Mouse (Mus musculus): ENCODE results near the gene Galk1. TPM values are rescaled to one million over a fixed set of nuclear protein-coding genes. Genes with fewer than 3 reads are reported as not detected.
"Not testable (repeated sequence)": the region's sequence is repeated elsewhere in the genome, so short reads cannot be mapped to it uniquely, and the experiment has no call there.

The Galk1 gene
- polyA plus RNA-seq, 1 experiment, result 39.2 TPM

DNA sequence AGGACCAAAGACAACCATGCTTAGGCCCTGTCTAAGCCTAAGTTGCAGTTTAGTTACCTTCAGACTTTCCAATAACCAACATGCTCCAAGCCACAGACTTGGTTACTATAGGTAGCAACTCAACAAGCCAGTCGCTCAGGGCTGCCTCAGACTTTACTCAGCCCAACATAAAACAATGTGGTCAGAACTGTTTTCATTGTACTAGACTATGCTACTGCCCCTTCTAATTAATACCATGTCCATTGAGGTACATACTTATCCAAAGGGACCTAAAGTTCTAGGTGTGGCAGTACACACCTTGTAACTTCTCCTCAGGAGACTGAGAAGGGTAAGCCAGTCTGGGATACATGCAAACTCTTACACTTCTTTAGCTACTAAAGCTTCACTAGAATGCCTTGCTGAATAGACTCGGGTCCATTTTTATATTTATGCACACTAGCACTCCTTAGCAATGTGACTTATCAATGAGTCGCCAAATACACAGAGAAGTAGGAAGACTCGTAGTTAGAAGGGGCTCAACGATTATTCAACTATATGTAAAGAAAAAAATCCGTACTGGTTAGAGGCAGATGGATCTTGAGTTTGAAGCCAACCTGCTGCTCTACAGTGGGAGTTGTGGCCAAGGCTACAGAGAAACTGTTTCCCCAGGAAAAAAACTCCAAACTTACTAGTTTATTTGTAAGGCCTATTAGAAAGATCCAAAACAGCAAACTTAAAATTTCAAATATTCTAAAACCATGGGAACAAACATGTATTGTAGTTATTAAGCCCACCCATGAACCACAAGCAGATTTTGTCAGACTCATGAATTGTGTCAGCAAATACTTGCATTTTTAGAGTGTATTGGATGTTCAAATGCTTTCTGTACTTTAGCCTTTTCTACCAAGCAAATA lies 9.1 kb upstream of the Galk1 start:
- no peak for DNase-seq (ENCODE audit: low read depth)
- TF ChIP-seq CTCF (IDR thresholded peaks at IDR 0.05; ENCODE audit: borderline replicate concordance, extremely low read depth, insufficient read depth, insufficient read length), result no peak
- TF ChIP-seq POLR2A (IDR thresholded peaks at IDR 0.05; ENCODE audit: borderline replicate concordance, extremely low read depth, insufficient read depth, insufficient read length, poor library complexity, severe bottlenecking), result no peak

DNA sequence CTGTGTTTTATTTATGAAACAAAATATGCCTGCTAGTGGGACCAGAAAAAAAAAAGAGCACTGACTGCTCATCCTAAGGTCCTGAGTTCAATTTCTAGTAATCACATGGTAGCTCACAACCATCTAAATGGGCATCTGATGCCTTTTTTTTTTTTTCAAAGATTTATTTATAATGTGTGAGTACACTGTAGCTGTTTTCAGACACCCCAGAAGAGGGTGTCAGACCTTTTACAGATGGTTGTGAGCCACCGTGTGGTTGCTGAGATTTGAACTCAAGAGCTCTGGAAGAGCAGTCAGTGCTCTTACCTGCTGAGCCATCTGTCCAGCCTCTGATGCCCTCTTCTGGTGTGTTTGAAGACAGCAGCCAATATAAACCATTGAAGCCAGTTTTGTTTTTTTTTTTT lies 8.0 kb upstream of the Galk1 start:
- no peak for DNase-seq (ENCODE audit: low read depth)
- TF ChIP-seq POLR2A (IDR thresholded peaks at IDR 0.05; ENCODE audit: borderline replicate concordance, extremely low read depth, insufficient read depth, insufficient read length, poor library complexity, severe bottlenecking) (no peak), CTCF (IDR thresholded peaks at IDR 0.05; ENCODE audit: borderline replicate concordance, extremely low read depth, insufficient read depth, insufficient read length) (peak; percentile 12; the same call in 1 of the 2 replicates)

DNA sequence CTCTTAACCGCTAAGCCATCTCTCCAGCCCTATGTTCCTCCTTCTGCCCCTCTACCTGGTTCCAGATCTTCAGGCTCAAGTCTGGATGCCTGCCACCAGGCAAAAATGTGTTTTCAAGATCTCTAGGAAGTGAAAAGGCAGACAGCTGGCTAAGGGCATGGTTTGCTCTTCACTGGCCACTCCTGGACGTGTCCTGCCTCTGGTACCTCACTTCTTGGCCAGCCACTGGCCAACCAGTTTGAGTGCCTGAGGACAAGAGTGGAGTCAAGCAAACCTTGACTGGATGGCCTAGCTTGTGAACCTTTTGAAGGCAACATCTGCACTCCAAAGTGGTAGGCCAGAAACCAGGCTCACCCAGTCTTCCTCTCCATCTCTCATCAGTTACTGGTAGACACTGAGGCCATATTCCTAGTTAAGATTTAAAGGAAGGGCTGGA lies 7.5 kb upstream of the Galk1 start:
- DNase-seq (ENCODE audit: low read depth), result no peak
- TF ChIP-seq CTCF (IDR thresholded peaks at IDR 0.05; ENCODE audit: borderline replicate concordance, extremely low read depth, insufficient read depth, insufficient read length) (no peak), POLR2A (IDR thresholded peaks at IDR 0.05; ENCODE audit: borderline replicate concordance, extremely low read depth, insufficient read depth, insufficient read length, poor library complexity, severe bottlenecking) (no peak)

DNA sequence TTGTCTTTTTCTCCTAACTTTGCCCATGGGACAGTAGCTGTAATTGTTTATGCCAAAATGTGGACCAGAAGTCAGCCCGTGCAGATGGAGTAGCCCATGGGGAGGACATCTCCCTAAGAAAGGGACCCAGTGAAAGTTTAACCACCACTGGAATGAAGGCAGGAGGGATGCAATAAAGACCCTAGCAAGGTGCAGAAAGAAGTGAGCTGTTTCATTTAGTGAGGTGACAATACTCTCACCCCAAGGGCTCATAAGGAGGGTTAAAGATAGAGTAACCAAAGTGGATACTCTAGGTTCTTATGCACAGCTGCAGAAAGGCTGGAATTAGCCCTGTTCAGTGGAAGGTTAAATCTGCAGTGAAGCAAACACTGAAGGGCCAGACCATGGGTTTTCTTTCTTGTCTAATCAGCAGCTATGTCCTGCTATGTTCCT lies 6.9 kb upstream of the Galk1 start:
- no peak for TF ChIP-seq POLR2A (IDR thresholded peaks at IDR 0.05; ENCODE audit: borderline replicate concordance, extremely low read depth, insufficient read depth, insufficient read length, poor library complexity, severe bottlenecking)
- TF ChIP-seq CTCF (IDR thresholded peaks at IDR 0.05; ENCODE audit: borderline replicate concordance, extremely low read depth, insufficient read depth, insufficient read length), result no peak
- no peak for DNase-seq (ENCODE audit: low read depth)

DNA sequence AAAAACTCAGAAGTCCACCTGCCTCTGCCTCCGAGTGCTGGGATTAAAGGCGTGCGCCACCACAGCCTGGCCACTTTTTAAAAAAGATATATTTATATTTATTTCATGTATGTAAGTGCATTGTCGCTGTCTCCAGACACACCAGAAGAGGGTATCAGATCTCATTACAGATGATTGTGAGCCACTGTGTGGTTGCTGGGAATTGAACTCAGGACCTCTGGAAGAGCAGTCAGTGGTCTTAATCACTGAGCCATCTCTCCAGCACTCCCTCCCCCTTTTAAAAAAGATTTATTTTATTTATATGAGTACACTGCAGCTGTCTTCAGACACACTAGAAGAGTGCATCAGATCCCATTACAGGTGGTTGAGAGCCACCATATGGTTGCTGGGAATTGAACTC lies 6.3 kb upstream of the Galk1 start:
- DNase-seq (ENCODE audit: low read depth), result not testable (repeated sequence)

DNA sequence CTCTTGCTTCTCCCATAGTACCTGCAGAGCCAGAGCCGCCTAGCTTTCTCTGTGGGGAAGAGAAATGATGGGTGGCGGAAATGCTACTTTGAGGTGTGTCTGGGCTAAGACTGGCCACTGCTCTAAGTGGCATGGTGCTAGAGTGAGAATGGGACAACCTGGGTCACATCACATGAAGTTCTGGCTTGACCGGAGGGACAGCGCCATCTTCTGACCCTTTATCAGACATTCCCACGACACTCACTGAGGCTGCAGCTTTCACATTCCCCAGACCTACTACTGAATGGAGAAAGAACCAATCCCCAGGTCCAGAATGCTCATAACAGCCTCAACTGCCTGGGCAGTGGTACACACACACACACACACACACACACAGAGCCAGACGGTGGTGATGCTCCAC lies 5.6 kb upstream of the Galk1 start:
- TF ChIP-seq POLR2A (IDR thresholded peaks at IDR 0.05; ENCODE audit: borderline replicate concordance, extremely low read depth, insufficient read depth, insufficient read length, poor library complexity, severe bottlenecking) (no peak), CTCF (IDR thresholded peaks at IDR 0.05; ENCODE audit: borderline replicate concordance, extremely low read depth, insufficient read depth, insufficient read length) (peak; percentile 50; the same call in 1 of the 2 replicates)
- DNase-seq (ENCODE audit: low read depth), result peak; percentile 48

DNA sequence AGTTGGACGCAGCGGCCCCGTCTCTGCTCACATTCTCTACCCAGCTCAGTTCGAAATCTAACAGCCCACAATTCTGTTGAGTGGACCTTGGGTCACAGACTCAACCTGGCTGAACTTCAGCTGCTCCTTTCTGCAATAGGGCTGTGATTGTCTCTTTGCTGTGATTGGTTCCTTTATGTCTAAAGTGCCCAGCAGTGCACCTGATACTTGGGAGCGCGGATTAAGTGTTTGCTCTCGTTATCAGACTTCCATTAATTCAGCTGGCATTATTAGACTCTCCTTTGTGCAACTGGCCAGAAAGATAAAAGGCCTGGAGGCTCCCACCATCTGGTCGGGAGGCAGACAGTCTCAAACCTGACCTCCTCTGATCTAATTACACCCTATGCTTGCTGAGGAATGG lies 2.3 kb upstream of the Galk1 start:
- no peak for DNase-seq (ENCODE audit: low read depth)
- TF ChIP-seq CTCF (IDR thresholded peaks at IDR 0.05; ENCODE audit: borderline replicate concordance, extremely low read depth, insufficient read depth, insufficient read length) (no peak), POLR2A (IDR thresholded peaks at IDR 0.05; ENCODE audit: borderline replicate concordance, extremely low read depth, insufficient read depth, insufficient read length, poor library complexity, severe bottlenecking) (no peak)

DNA sequence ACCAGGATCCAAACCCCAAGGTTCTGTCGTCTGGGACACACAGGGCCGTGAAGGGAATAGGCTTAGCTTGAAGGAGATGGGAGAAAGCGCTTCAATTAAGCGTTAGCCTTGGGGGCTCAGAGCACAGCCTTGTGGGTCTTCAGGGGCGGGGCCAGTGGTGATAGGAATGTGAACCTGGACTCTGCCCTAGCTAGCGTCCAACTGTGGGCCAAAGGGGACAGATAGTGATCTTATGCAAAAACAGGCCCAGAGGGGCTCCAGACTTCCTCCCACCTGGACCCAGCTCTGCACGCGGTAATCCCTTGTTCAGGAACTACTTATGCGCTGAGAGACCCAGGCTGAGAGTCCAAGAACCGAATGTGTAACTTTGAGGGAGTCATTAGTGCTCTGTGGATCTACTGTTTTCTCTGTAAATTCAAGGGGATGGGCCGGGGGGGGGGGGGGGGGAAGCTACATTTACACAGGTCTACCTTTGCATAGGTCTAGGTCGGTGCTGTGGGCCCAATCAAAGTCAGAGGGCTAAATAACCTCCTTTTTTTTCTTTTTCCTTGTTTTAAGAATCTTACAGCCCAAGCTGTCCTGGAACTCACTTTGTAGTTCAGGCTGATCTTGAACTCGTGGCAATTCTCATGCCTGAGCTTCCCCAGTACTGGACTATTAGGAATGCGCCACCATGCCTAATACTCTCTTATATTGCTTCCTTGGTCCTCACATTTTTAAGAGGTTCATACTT lies 824 bp downstream of the Galk1 start:
- no peak for DNase-seq (ENCODE audit: low read depth)
- TF ChIP-seq POLR2A (IDR thresholded peaks at IDR 0.05; ENCODE audit: borderline replicate concordance, extremely low read depth, insufficient read depth, insufficient read length, poor library complexity, severe bottlenecking), result no peak
- TF ChIP-seq CTCF (IDR thresholded peaks at IDR 0.05; ENCODE audit: borderline replicate concordance, extremely low read depth, insufficient read depth, insufficient read length), result no peak

DNA sequence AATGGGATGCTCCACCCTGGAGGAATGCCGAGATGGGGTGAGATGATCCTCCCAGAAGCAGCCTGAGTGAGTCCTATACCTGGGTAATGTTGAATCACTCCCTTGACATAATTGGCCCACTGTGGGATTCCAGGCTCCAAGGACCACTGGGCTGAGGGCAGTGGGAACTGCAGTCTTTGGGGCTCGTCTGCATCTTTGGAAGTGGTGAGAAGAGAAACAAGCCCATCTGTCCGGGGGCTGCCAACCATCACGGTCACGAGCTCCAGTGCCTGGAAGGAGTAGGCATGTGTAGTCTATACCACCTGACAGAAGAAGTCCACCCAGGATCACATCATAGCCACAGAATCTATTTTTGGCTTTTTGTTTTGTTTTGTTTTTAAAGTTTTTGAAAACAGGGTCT lies 1.6 kb downstream of the Galk1 start:
- TF ChIP-seq CTCF (IDR thresholded peaks at IDR 0.05; ENCODE audit: borderline replicate concordance, extremely low read depth, insufficient read depth, insufficient read length), result no peak

DNA sequence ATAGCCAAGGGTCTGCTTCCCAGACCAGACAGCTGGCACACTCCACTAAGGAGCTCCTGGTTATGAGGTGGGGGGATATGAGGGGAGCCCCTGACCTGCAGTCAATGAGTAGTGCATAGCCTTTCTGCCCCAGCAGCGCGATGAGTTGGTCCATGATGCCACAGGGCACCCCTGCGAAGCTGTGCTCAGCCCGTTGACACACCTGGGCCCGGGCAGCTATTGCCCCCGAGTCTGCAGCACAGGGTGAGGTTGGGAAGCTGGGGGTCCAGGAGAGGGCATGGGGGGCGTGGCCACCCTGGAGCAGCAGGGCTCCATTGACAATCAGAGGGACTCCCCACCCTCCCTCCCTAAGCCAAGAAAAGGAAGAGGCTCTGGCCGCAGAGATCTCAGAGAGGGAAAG lies 2.4 kb downstream of the Galk1 start:
- no peak for DNase-seq (ENCODE audit: low read depth)
- TF ChIP-seq POLR2A (IDR thresholded peaks at IDR 0.05; ENCODE audit: borderline replicate concordance, extremely low read depth, insufficient read depth, insufficient read length, poor library complexity, severe bottlenecking) (no peak), CTCF (IDR thresholded peaks at IDR 0.05; ENCODE audit: borderline replicate concordance, extremely low read depth, insufficient read depth, insufficient read length) (no peak)

More for the DNA sequence above, 1.6 kb downstream of the Galk1 start:
- DNase-seq (ENCODE audit: low read depth), result no peak

DNA sequence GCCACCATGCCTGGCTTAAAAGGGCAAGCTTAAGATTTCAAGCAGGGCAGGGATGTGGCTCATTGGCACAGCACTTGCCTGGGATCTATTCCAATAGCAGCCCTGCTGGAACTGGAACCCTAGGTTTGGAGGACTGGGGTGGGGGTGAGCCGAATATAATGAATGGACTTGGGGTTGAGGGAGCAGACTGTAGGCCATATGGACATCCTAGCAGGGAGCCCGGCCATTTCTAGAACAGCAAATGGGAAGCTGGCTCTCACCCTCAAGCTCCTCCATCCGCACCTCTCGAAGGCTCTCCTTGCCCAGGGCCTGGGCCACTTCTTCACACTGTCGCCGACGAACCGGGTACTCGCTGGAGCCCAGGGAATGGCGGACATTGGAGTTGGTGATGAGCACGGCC lies 2.9 kb downstream of the Galk1 start:
- peak; percentile 54 for DNase-seq (ENCODE audit: low read depth)
- no peak for TF ChIP-seq POLR2A (IDR thresholded peaks at IDR 0.05; ENCODE audit: borderline replicate concordance, extremely low read depth, insufficient read depth, insufficient read length, poor library complexity, severe bottlenecking)
- no peak for TF ChIP-seq CTCF (IDR thresholded peaks at IDR 0.05; ENCODE audit: borderline replicate concordance, extremely low read depth, insufficient read depth, insufficient read length)
